Mouse (Mus musculus): ENCODE data around the gene Acap3.
A peak's percentile ranks its signal among the peaks of the same experiment; 100 is the strongest.

The Acap3 gene

GRCm38 (mm10) chr4:155891551-155892001 is at the start of gene Acap3, which contains the start of gene Pusl1:
TSS of gene Acap3 (plus strand) at chr4:155891822.
TSS of gene Pusl1 (minus strand) at chr4:155891781.
- DNase-seq: peak; percentile 95

GRCm38 (mm10) chr4:155843231-155843630 is 48.4 kb upstream of the Acap3 start:
- DNase-seq: peak; percentile 14

- DNase-seq: peak; percentile 90
Observed at GRCm38 (mm10) chr4:155846871-155847578, 44.6 kb upstream of the Acap3 start, which contains the start of gene Dvl1. TSS of gene Dvl1 (plus strand) at chr4:155847402.

DNA sequence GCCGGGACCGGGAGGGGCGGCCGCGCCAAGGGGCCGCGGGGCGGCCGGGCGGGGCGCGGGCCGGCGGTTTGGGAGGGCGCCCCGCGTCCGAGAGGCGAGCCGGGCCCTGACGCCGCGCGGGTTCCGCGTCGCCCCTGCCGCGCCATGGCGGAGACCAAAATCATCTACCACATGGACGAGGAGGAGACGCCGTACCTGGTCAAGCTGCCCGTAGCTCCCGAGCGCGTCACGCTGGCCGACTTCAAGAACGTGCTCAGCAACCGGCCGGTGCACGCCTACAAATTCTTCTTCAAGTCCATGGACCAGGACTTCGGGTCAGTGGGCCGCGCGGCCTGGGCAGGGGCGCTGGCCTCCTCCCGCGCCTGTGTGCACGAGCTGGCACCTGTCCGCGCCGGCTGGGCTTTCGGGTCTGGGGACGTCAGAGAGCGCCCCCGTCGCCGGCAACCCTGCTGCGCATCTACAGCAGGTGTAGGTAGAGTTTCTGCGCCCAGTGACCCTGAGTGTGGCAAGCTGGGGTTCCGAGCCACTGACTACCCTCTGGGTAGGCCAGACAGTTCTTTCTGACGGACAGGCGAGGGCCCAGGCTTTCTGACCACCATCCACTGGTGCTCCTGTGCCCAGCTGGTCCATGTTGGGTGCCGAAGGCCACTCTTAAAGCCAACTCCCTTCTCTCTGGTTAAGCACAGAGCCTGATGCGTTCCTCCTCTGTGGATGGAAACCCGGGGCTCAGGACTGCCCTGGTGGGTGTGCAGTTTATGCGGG is 43.9 kb upstream of the Acap3 start:
- peak; percentile 75 for DNase-seq

- peak; percentile 51 for DNase-seq
Observed at GRCm38 (mm10) chr4:155848434-155849095, 43.1 kb upstream of the Acap3 start.

GRCm38 (mm10) chr4:155849391-155849790 is 42.2 kb upstream of the Acap3 start:
- DNase-seq: no peak

DNA sequence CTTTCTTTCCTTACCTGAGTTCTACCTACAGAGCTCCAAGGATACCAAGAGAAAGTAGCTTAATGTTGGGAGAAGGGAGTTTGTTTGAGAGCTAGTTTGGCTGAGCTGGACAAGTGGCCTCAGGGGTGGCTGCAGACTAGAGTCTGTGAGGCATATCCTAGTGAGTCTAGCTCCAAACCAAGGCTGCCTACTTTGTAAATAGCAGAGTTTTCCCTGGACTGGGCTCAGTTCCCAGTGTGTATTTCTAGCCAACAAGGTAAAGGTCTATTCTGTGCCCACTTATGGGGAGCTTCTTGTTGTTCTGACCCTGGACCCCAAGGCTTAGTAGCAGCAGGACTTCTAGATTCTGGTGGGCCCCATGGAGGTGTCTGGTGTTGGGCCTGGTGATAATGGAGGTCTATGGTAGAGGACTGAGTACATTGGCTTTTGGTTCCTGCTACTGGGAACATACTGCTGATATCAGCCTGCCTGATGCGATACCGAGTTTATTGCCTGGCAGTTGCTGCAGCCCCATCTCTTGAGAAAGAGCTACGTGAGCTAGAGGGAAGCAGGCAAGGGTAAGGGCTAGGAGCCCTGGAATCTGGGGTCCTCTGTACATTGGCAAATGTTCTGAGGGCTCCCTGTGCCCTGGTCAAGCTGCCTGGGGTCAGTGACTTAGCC is 41.7 kb upstream of the Acap3 start:
- no peak for DNase-seq

DNA sequence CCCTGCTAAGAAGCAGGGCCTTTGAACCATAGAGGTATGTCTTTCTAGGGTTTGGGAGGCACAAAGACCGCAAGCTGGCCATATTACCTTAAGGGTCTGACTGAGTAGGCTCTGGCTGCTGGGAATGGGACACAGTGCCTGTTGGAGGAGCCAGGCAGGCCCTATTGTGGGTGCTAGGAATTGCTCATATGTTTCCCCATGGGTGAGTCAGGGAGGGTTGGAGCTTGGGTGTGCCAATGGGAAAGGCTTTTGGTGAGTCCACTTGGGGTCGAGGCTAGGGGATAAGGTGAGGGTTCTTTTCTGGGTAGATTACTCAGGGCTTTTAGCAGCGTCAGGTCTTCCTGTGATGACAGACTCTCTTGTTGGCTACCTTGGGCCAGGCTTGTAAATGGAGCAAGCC is 40.3 kb upstream of the Acap3 start:
- DNase-seq: no peak

DNA sequence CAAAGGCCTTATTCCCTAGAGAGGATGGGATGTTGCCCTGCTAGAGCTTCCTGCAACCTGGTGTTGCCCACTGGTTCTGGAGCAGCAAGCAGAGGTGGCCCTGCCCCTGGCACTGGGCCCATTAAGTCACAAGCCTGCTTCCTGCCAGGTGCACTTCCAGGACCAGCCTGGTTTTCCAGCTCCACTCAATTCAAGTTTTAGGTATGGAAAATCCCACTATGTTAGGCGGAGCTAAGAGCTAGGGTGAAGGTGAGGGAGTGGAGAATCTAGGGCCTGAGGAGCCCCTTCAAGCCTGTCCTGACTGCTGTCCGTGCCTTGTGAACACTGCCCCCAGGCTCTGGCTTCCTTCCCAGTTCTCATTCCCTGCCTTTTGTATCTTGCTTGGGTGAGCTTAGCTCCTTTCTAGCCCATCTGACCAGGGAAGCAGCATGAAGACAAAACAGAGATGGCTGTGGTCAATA is 39.6 kb upstream of the Acap3 start:
- peak; percentile 72 for DNase-seq

- no peak for DNase-seq
Observed at GRCm38 (mm10) chr4:155853421-155853820, 38.2 kb upstream of the Acap3 start.

DNA sequence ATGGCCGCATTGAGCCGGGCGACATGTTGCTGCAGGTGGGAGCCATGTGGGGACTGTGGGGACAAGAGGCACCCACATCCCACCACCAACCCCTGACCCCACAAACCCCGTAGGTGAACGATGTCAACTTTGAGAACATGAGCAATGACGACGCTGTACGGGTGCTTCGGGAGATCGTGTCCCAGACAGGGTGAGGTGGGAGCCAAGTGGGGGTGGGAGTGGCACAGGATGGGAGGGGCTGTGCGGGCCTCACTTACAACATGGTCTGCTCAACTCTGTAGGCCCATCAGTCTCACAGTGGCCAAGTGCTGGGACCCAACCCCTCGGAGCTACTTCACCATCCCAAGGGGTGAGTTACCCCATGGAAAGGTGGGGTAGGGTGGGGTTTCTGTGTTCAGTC is 36.6 kb upstream of the Acap3 start:
- no peak for DNase-seq

DNA sequence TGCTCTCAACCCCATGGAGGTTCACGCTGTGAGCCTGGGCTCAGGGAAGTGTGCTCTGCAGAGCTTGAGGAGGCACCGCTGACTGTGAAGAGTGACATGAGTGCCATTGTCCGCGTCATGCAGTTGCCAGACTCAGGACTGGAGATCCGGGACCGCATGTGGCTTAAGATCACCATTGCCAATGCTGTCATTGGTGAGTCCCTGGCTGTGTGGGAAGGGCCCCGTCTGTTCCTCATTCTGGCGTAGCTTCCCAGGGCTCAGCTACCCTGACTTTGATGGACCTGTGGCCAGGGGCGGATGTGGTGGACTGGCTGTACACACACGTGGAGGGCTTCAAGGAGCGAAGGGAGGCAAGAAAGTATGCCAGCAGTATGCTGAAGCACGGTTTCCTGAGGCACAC is 35.6 kb upstream of the Acap3 start:
- peak; percentile 59 for DNase-seq

DNA sequence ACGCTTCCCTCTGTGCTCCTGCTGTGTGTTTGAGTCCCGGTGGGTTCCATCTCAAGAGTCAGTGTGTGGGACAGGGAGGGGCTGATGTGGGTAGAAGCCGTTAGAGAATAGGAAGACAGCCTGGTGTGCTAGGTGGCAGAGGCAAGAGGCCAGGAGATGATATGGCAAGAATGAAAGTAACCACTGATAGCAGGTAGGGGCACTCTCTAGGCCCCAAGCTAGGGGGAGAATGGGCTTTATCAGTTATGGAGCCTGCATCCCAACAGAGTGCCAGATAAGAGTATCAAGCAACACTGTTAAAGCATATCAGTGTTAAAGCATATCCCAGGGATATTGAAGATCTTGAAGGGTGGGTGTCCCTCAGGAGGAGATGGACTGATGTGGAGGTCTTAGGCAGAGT is 34.7 kb upstream of the Acap3 start:
- no peak for DNase-seq

GRCm38 (mm10) chr4:155859318-155859717 is 32.3 kb upstream of the Acap3 start:
- peak; percentile 7 for DNase-seq

DNA sequence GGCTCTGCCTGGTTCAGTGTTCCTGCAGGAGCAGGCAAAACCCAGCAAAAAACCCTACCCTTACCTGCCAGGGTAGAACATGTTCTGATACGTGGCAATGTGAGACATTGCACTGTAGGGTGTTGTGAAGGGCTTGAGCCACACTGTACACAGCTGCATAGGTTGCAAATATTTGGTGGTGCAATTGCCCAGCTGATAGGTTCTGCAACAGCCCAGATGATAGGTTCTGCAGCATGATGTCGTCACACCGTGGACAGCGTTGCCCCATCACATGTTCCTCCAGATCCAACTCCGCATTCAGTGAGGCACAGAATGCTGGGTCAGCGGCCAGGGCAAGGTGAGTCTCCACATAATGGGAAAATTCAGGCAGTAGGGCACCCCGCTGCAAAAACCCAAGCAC is 29.8 kb upstream of the Acap3 start:
- DNase-seq: no peak

GRCm38 (mm10) chr4:155863001-155863400 is 28.6 kb upstream of the Acap3 start, which contains the start of gene Tas1r3:
TSS of gene Tas1r3 (minus strand) at chr4:155863362.
- DNase-seq: peak; percentile 19

- no peak for DNase-seq
Observed at GRCm38 (mm10) chr4:155868614-155869298, 22.9 kb upstream of the Acap3 start.

DNA sequence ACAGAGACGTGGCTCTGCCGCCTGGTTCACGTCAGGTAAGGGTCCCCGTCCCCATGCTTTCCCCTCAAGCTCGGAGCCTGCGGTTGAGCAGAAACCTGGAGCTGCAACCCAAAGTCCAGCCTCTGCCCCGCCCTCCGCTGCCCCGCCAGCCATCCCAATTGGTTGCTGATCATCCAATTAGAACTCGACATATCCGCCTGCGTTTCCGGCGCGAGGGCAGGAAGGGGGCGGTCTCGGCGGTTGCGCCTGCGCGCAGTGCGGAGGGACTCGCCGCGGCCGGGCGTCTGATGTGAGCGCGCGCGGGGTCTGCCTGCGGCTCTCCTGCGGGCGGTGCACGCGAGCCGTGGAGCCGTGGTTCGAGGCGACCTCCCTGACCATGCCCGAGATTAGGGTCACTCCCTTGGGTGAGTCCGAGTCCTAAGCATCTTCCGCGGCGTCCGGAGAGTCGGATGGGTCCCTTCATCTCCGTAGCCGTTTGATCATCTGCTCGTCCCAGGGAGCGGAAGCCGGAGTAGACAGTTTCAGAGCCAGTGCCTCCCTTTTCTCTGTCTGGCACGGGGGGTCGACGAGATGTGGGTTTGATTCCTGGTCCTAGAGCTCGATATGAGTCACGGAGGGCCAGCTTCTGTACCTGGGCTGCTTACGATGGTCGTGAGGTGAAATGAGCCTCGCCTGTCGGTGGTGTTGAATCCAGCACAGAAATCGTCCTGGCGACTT is 22.1 kb upstream of the Acap3 start, which contains the start of the genes Cptp and Ints11:
Cptp (minus strand) TSS at position 124 of the 717 bp plus-strand sequence.
Ints11 (plus strand) TSS at position 230 of the 717 bp plus-strand sequence.
- peak; percentile 96 for DNase-seq

GRCm38 (mm10) chr4:155871404-155871803 is 20.2 kb upstream of the Acap3 start:
- no peak for DNase-seq

DNA sequence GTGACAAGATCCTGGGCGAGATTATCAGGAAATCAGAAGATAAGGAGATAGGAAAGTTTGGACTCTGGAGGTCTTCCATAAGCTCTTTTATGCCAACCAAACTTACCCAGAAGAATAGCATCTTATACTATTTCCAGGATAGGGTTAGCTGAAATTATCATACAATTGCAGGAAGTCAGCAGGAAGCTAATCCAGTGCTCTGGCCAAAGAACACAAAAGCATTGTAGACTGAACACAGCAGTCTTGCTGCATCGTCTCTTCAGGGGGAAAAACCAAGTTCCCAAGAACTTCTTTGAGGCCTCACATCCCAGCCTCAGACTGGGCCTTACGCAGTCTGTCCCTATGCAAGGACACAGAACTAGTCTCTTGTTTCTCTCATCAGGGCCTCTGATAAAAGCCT is 8.0 kb upstream of the Acap3 start:
- peak; percentile 0 for DNase-seq

DNA sequence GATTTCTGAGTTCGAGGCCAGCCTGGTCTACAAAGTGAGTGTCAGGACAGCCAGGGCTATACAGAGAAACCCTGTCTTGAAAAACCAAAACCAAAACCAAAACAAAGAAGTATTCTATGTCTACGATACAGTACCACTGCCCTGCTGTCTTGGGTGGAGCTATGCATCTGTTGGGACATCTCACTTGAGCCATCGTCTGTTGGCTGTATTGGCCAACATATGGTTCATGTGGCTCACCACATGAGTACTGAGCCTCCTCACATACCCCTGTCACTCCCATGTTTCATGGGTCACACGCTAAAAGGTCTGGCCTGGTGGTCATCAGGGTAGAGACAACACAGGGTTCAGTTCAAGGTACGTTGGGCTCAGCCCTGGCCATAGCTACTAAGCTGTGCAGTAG is 5.3 kb upstream of the Acap3 start:
- peak; percentile 2 for DNase-seq

All from cerebellum, adult 11-12 months (tissue).